7 mouse cellular contexts compared by ENCODE assay signal in the genomic region with DNA sequence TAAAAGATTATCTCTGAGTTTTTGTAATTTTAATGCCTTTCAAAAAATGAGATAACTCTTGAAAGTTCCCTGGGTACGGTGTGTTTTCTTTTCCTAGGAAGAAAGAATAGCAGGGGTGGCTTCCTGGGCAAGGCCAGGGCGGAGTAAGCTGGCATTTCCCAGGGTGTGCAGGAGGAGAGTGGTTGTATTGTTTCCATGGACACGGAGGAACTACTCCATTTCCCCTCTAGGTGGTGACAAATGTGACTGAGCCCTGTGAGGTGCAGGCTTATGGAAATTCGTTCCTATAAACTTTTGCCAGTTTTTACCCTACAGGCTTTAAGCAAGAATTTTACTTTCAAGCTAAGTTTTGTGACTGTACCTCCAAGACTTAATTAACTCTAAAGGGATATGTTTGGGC. TPM values are rescaled to one million over a fixed set of nuclear protein-coding genes. Genes with fewer than 3 reads are reported as not detected.
A peak's percentile ranks its signal among the peaks of the same experiment; 100 is the strongest.
DNase-seq lines count a peak whose midpoint lies in the region; ATAC-seq and TF ChIP-seq lines count a peak whose summit lies in the region.

No protein-coding gene starts in this region.

- no peaks in the 10 kb centered on the region for H3K4me1 ChIP-seq in CH12.LX (ENCODE audit: control insufficient read depth in 1 of 2, insufficient read depth in 2 of 2)
- H3K4me1 ChIP-seq in forebrain, embryonic 16.5 days (replicated peaks; ENCODE audit: control insufficient read depth, insufficient read depth, low read length) = peaks cover 24% of the 10 kb centered on the region
- peaks cover 17% of the 10 kb centered on the region for H3K4me1 ChIP-seq in hindbrain, embryonic 12.5 days
- peaks cover 27% of the 10 kb centered on the region for H3K4me1 ChIP-seq in midbrain, embryonic 13.5 days (replicated peaks)

- no peak overlapping the region for H3K9ac ChIP-seq in CH12.LX (ENCODE audit: insufficient read depth, low read depth)
- no peak overlapping the region for H3K9ac ChIP-seq in forebrain, embryonic 16.5 days (replicated peaks; ENCODE audit: low read depth, low read length)
- no peak overlapping the region for H3K9ac ChIP-seq in hindbrain, embryonic 12.5 days
- no peak overlapping the region for H3K9ac ChIP-seq in midbrain, embryonic 13.5 days (replicated peaks)

- dilution Hi-C loops in CH12.LX (cut with MboI; ENCODE audit: extremely low pct_ligation_motif_present, extremely low pct_unique_long_range_greater_than_20kb, low sequenced_read_pairs) = no loop called here

- TF ChIP-seq CTCF in CH12.LX (conservative IDR thresholded peaks at IDR 0.05 in 1 of 2, IDR thresholded peaks at IDR 0.05 in 1 of 2; ENCODE audit: low read depth in 2 of 2, low read length in 2 of 2) = peak; percentile 13 to 67; a peak in 3 of 4 replicates

- WGBS in forebrain, embryonic 16.5 days = 23% methylated on average over 4 of the region's 4 CpGs
- WGBS in hindbrain, embryonic 12.5 days = 19% methylated on average over 4 of the region's 4 CpGs
- WGBS in midbrain, embryonic 13.5 days = 19% methylated on average over 4 of the region's 4 CpGs

- no peaks in the 10 kb centered on the region for H3K9me3 ChIP-seq in CH12.LX (replicated peaks; ENCODE audit: low read length)
- H3K9me3 ChIP-seq in forebrain, embryonic 16.5 days (ENCODE audit: control insufficient read depth, low read length) = no peaks in the 10 kb centered on the region
- no peaks in the 10 kb centered on the region for H3K9me3 ChIP-seq in hindbrain, embryonic 12.5 days (replicated peaks)
- H3K9me3 ChIP-seq in midbrain, embryonic 13.5 days = no peaks in the 10 kb centered on the region

- no peaks in the 10 kb centered on the region; the same call in 1 of the 2 replicates for H3K79me2 ChIP-seq in CH12.LX (replicated peaks; ENCODE audit: control insufficient read depth, extremely low read depth, insufficient read depth, poor library complexity, severe bottlenecking)

- no peaks in the 10 kb centered on the region for H3K36me3 ChIP-seq in CH12.LX (replicated peaks in 1 of 2; ENCODE audit: control insufficient read depth in 1 of 2, insufficient read depth in 1 of 2, low read length in 1 of 2)
- H3K36me3 ChIP-seq in forebrain, embryonic 16.5 days (ENCODE audit: control insufficient read depth, insufficient read depth) = no peaks in the 10 kb centered on the region
- no peaks in the 10 kb centered on the region for H3K36me3 ChIP-seq in hindbrain, embryonic 12.5 days
- H3K36me3 ChIP-seq in midbrain, embryonic 13.5 days = no peaks in the 10 kb centered on the region

- H3K27ac ChIP-seq in CH12.LX (ENCODE audit: insufficient read depth, low read depth) = no peak overlapping the region
- H3K27ac ChIP-seq in forebrain, embryonic 16.5 days (ENCODE audit: low read length) = no peak overlapping the region
- H3K27ac ChIP-seq in hindbrain, embryonic 12.5 days = no peak overlapping the region
- H3K27ac ChIP-seq in midbrain, embryonic 13.5 days = no peak overlapping the region

- TF ChIP-seq RAD21 in CH12.LX (IDR thresholded peaks at IDR 0.05; ENCODE audit: low read depth, low read length) = peak; percentile 57

- H3K4me2 ChIP-seq in CH12.LX (ENCODE audit: insufficient read depth, low read depth, poor library complexity, severe bottlenecking) = no peak overlapping the region
- peak overlapping the region; percentile 39 for H3K4me2 ChIP-seq in forebrain, embryonic 16.5 days (ENCODE audit: low read length)
- H3K4me2 ChIP-seq in hindbrain, embryonic 12.5 days (replicated peaks) = no peak overlapping the region
- H3K4me2 ChIP-seq in midbrain, embryonic 13.5 days (replicated peaks) = no peak overlapping the region

- TF ChIP-seq POLR2A in CH12.LX (IDR thresholded peaks at IDR 0.05; ENCODE audit: low read depth, low read length) = no peak

- DNase-seq in CH12.LX (ENCODE audit: extremely low read depth) = peak; percentile 57
- DNase-seq in R1 (ENCODE audit: low read depth, low spot score) = peak; percentile 81
- DNase-seq in left cerebral cortex, adult 11 months (ENCODE audit: low spot score) = peak; percentile 53

- peak; percentile 62 for ATAC-seq in forebrain, embryonic 16.5 days
- ATAC-seq in hindbrain, embryonic 12.5 days (ENCODE audit: low FRiP score) = peak; percentile 60
- ATAC-seq in midbrain, embryonic 13.5 days = peak; percentile 74; the same call in 1 of the 2 replicates
- no peak for ATAC-seq in erythroblast, adult 5-6 weeks (replicated peaks; ENCODE audit: low FRiP score, poor library complexity, severe bottlenecking)

- no peak overlapping the region for H3K4me3 ChIP-seq in CH12.LX (replicated peaks in 1 of 3; ENCODE audit: low read depth in 2 of 3, low read length in 2 of 3, poor library complexity in 1 of 3)
- peak overlapping the region; percentile 22; the same call in 1 of the 2 replicates for H3K4me3 ChIP-seq in forebrain, embryonic 16.5 days (replicated peaks; ENCODE audit: low read length)
- no peak overlapping the region for H3K4me3 ChIP-seq in hindbrain, embryonic 12.5 days
- H3K4me3 ChIP-seq in midbrain, embryonic 13.5 days (replicated peaks) = no peak overlapping the region

- H3K27me3 ChIP-seq in CH12.LX (replicated peaks) = no peaks in the 10 kb centered on the region
- H3K27me3 ChIP-seq in forebrain, embryonic 16.5 days (replicated peaks; ENCODE audit: control insufficient read depth, insufficient read depth, low read length) = no peaks in the 10 kb centered on the region
- H3K27me3 ChIP-seq in hindbrain, embryonic 12.5 days = no peaks in the 10 kb centered on the region
- no peaks in the 10 kb centered on the region for H3K27me3 ChIP-seq in midbrain, embryonic 13.5 days

- in situ Hi-C loops in CH12.LX (cut with MboI; ENCODE audit: low pct_ligation_motif_present, low pct_unique_long_range_greater_than_20kb, low sequenced_read_pairs) = no loop called here

- no peak for TF ChIP-seq EP300 in CH12.LX (IDR thresholded peaks at IDR 0.05; ENCODE audit: low read length)

TF ChIP-seq in CH12.LX, 34 proteins besides CTCF, POLR2A, EP300 and RAD21:
- no peak for TF ChIP-seq JUND (conservative IDR thresholded peaks at IDR 0.05; ENCODE audit: low read depth, low read length)
- no peak for TF ChIP-seq GABPA (IDR thresholded peaks at IDR 0.05; ENCODE audit: insufficient replicate concordance, low read depth, low read length)
- TF ChIP-seq SMC3 (IDR thresholded peaks at IDR 0.05; ENCODE audit: low read depth, low read length) = peak; percentile 53
- TF ChIP-seq MYC (IDR thresholded peaks at IDR 0.05; ENCODE audit: low read depth, low read length) = no peak

RNA-seq across cellular contexts. Expression of a gene that starts 1.8 kb away (rescaled TPM):
- not detected in 2 replicates for total RNA-seq in CH12.LX (2012; rRNA removed)
- not detected in 2 replicates for total RNA-seq in CH12.LX (2014; rRNA removed)
- polyA plus RNA-seq in CH12.LX (2012; ENCODE audit: insufficient read length, low read depth) = not detected in 2 replicates
- not detected in 2 replicates for polyA plus RNA-seq in forebrain, embryonic 16.5 days (2015; fragmentation: Nextera tagmentation; extraction: Ambion mirVana)
- polyA plus RNA-seq in hindbrain, embryonic 12.5 days (2016; fragmentation: Nextera tagmentation; extraction: Ambion mirVana) = not detected in 2 replicates
- not detected in 2 replicates for polyA plus RNA-seq in midbrain, embryonic 13.5 days (2015; fragmentation: Nextera tagmentation; extraction: Ambion mirVana)
- total RNA-seq in erythroblast, adult 5-6 weeks (2015; ENCODE audit: low replicate concordance) = not detected in 2 replicates
- not detected in 2 replicates for total RNA-seq in erythroblast, adult 5-6 weeks (2017; ENCODE audit: low replicate concordance)

RNA-seq across cellular contexts. Expression of a gene that starts 2.6 kb away (rescaled TPM):
- not detected in 2 replicates for total RNA-seq in CH12.LX (2012; rRNA removed)
- total RNA-seq in CH12.LX (2014; rRNA removed) = not detected in 2 replicates
- not detected in 2 replicates for polyA plus RNA-seq in CH12.LX (2012; ENCODE audit: insufficient read length, low read depth)
- polyA plus RNA-seq in forebrain, embryonic 16.5 days (2015; fragmentation: Nextera tagmentation; extraction: Ambion mirVana) = 19.7 and 22.9 TPM in 2 replicates
- polyA plus RNA-seq in hindbrain, embryonic 12.5 days (2016; fragmentation: Nextera tagmentation; extraction: Ambion mirVana) = 6.9 and 8.9 TPM in 2 replicates
- 7.7 and 8.9 TPM in 2 replicates for polyA plus RNA-seq in midbrain, embryonic 13.5 days (2015; fragmentation: Nextera tagmentation; extraction: Ambion mirVana)
- total RNA-seq in erythroblast, adult 5-6 weeks (2015; ENCODE audit: low replicate concordance) = not detected in 2 replicates
- 0.42 TPM in 1 of 2 replicates, not detected in the other for total RNA-seq in erythroblast, adult 5-6 weeks (2017; ENCODE audit: low replicate concordance)
